Mouse (Mus musculus) C2C12 (cell line): ENCODE results near the gene Klc3.

Source experiments
- CEBPB ChIP-seq: IDR thresholded peaks from one replicate; pipeline ENCODE4 v1.6.1; 2011; ENCODE audit warnings: low read depth, mild to moderate bottlenecking, control low read depth, moderate library complexity
- CTCF ChIP-seq: IDR thresholded peaks from one replicate; pipeline ENCODE4 v1.5.1; 2011; ENCODE audit not compliant: control insufficient read depth, insufficient read depth, insufficient read length
- FOSL1 ChIP-seq: IDR thresholded peaks from one replicate; pipeline ENCODE4 v1.8.0; 2011; ENCODE audit warnings: mild to moderate bottlenecking, low read length; ENCODE audit not compliant: poor library complexity, insufficient read depth, severe bottlenecking
- MAX ChIP-seq: IDR thresholded peaks from one replicate; pipeline ENCODE4 v1.6.1; 2011; ENCODE audit warnings: mild to moderate bottlenecking, control low read depth
- MYOD1 ChIP-seq: IDR thresholded peaks from one replicate; pipeline ENCODE4 v1.6.1; 2011; ENCODE audit warnings: low read depth; ENCODE audit not compliant: control insufficient read depth, insufficient read length
- USF1 ChIP-seq: IDR thresholded peaks from one replicate; pipeline ENCODE4 v1.6.1; 2011; ENCODE audit warnings: low read depth, mild to moderate bottlenecking, control low read depth, moderate library complexity

DNA sequence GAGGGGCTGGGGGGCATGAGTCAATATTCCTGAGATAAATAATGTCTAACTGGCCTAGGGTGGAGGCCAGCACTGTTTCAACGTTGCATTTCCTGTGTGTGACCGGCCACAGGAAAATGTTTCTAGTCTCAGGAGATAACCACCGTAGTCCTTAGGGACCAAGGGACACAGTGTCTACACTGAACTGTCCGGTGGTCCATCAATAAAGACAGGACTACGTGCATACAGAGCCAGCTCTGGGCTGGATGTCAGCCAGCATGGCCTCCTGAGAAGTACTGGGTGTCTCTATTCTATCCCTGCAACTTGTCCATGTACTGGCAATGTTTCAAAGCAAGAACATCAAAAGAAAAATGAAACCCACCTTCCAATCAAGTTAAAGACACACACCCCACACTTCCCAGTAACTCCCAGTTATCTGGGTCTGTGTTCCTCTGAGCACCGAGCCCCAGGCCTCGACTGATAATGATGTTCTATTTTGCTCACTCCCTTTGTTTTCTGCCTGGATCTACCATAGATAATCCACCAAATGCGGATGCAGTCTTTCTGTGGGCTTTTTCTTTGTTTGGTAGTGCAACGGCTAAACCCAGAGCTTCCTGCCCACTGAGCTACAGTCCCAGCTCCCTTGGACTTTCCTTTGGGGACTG is 37.7 kb upstream of the Klc3 start:
- no peak for TF ChIP-seq USF1
- TF ChIP-seq CTCF: no peak
- no peak for TF ChIP-seq MAX
- TF ChIP-seq CEBPB: no peak
- no peak for TF ChIP-seq MYOD1
- TF ChIP-seq FOSL1: no peak
